Mouse (Mus musculus): ENCODE measurements around the gene Cdc42ep4. TPM values are rescaled to one million over a fixed set of nuclear protein-coding genes. Genes with fewer than 3 reads are reported as not detected.

The Cdc42ep4 gene
- polyA plus RNA-seq, 1 experiment from 2014 or later = 21.9 TPM

DNA sequence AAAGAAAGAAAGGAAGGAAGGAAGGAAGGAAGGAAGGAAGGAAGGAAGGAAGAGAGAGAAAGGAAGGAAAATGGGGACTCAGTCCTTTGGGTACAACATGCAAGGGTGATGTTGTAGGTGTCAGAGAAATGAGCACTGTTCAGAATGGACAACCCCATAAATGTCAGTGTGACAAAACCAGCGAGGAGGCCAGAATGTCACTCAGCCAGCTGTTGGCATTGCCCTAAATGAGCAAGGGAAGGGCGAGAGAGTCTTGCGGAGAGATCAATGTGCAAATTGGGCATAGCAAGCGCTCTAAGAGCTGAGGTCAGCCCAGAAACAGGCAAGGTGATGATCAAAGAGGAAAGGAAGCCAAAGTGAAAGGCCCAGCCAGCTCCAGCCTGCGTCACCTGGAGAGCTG, 21.5 kb upstream of the Cdc42ep4 start:
- ATAC-seq = no peak
- H3K27me3 ChIP-seq (replicated peaks) = peaks cover 13% of the 10 kb centered on the region
- no peak overlapping the region for H3K27ac ChIP-seq
- H3K4me3 ChIP-seq = no peak overlapping the region
- no peak overlapping the region for H3K9ac ChIP-seq
- H3K36me3 ChIP-seq = no peaks in the 10 kb centered on the region
- H3K9me3 ChIP-seq (replicated peaks) = no peaks in the 10 kb centered on the region
- peaks cover 17% of the 10 kb centered on the region for H3K4me1 ChIP-seq
- H3K4me2 ChIP-seq = no peak overlapping the region
- WGBS (ENCODE audit: insufficient replicate concordance) = 84% methylated on average over 5 of the region's 5 CpGs

DNA sequence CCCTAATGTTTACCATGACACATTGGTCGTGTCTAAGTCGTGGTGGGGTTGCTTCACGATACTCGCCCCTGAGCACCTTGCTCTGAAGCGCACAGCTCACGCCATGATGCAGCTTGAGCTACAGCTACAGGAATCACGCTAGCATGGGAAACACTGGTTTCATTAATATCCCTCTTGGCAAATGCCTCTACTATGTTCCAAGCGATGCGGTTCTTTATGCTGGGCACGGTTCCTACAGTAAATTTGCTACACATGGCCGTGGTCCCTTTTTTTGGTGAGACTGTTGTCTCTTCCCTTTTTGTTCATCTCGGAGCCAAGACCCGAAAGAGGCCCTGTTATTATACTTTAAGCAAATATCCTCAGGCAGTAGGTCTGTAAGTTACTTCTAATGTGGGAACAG, 19.5 kb upstream of the Cdc42ep4 start:
- Histone ChIP-seq H3K27ac (no peak overlapping the region), H3K36me3 (no peaks in the 10 kb centered on the region), H3K4me3 (no peak overlapping the region), H3K9me3 (replicated peaks) (no peaks in the 10 kb centered on the region), H3K4me1 (peaks cover 14% of the 10 kb centered on the region), H3K9ac (no peak overlapping the region), H3K27me3 (replicated peaks) (peaks cover 16% of the 10 kb centered on the region), H3K4me2 (no peak overlapping the region)
- 82% methylated on average over 13 of the region's 13 CpGs for WGBS (ENCODE audit: insufficient replicate concordance)
- no peak for ATAC-seq

DNA sequence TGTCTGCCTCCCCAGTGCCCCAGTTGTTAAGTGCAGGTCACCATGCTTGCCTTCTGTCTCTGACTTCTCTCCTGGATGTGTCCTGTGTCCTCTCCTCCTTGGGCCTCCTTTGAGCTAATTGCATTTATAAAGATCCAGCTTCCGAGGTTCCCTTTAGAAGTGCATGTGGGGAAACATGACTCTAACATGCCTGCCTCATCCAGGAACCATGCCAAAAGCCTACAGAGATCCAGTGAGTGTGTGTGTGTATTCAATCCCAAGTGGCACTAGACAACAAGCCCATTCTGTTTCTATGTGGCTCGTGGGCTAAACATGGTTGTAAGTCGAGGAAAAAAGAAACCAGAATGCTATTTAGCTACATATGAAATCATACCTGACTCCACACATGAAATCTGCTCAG, 16.7 kb upstream of the Cdc42ep4 start:
- Histone ChIP-seq H3K4me2 (no peak overlapping the region), H3K27me3 (replicated peaks) (peaks cover 14% of the 10 kb centered on the region), H3K9me3 (replicated peaks) (no peaks in the 10 kb centered on the region), H3K36me3 (no peaks in the 10 kb centered on the region), H3K4me3 (no peak overlapping the region), H3K9ac (no peak overlapping the region), H3K27ac (no peak overlapping the region), H3K4me1 (peaks cover 38% of the 10 kb centered on the region)
- ATAC-seq = no peak
- 49% methylated on average over 3 of the region's 3 CpGs for WGBS (ENCODE audit: insufficient replicate concordance)

DNA sequence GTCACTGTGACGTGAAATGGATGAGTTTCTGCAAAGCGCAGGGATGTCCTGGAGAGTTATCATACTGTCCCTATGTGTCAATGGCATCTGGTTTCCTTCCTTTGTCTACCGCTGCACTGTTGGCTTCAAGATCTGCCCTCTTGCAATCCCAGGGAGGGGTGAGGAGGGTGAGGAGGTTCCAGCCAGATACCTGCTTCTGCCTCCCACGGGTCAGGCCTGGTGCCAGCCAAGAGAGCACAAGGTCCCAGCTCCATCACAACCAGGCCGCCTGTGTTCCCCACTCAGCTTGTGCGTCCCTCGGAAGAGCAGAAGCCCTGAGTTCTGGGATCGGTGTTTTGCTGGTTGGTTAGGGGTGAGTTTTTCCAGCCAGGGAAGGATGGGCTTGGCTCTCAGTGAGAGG, 15.6 kb upstream of the Cdc42ep4 start:
- Histone ChIP-seq H3K9ac (0 out of 2 replicates have a peak overlapping the region, but pooled peaks have one; percentile 20), H3K36me3 (no peaks in the 10 kb centered on the region), H3K4me3 (no peak overlapping the region), H3K4me2 (no peak overlapping the region), H3K4me1 (peaks cover 42% of the 10 kb centered on the region), H3K9me3 (replicated peaks) (no peaks in the 10 kb centered on the region), H3K27ac (no peak overlapping the region), H3K27me3 (replicated peaks) (peaks cover 12% of the 10 kb centered on the region)
- ATAC-seq = no peak
- WGBS (ENCODE audit: insufficient replicate concordance) = 47% methylated on average over 8 of the region's 8 CpGs

DNA sequence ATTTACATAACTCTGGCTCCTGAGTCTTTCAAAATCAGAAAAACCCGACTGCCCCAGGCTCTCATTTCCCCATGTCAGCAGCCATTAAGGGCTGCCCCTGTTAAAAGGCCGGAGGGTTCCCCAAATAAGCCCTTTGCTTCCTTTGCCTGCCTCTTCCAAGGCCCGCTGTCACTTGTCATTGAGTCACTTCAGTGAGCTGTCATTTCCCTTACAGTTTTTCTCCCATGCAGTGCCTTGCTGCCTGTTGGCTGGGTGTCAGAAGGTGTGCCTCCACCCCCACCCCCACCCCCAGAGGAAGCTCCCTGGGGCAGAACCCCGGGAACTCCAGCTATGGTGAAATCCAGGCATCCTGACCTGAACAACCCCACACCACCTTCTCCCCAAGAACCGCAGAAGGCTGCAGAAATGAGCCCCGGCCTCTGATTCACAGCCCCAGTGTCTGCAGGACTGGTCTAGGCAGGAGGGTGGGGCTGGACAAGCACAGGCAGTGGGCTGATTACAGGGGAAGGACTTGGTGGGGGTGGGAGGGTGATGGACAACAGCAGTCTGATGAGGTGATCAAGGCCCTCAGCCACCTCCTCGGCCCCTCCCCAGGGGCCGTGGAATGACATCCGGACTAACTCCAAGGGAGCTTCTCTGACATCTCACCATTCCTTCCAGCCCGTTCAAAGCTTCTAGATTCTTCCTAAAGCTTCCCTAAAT, 14.8 kb upstream of the Cdc42ep4 start:
- Histone ChIP-seq H3K4me2 (no peak overlapping the region), H3K4me3 (no peak overlapping the region), H3K4me1 (peaks cover 42% of the 10 kb centered on the region), H3K9me3 (replicated peaks) (no peaks in the 10 kb centered on the region), H3K36me3 (no peaks in the 10 kb centered on the region), H3K9ac (0 out of 2 replicates have a peak overlapping the region, but pooled peaks have one; percentile 20), H3K27ac (peak overlapping the region; percentile 1; the same call in 1 of the 2 replicates), H3K27me3 (replicated peaks) (peaks cover 18% of the 10 kb centered on the region)
- ATAC-seq = no peak
- 34% methylated on average over 10 of the region's 10 CpGs for WGBS (ENCODE audit: insufficient replicate concordance)

DNA sequence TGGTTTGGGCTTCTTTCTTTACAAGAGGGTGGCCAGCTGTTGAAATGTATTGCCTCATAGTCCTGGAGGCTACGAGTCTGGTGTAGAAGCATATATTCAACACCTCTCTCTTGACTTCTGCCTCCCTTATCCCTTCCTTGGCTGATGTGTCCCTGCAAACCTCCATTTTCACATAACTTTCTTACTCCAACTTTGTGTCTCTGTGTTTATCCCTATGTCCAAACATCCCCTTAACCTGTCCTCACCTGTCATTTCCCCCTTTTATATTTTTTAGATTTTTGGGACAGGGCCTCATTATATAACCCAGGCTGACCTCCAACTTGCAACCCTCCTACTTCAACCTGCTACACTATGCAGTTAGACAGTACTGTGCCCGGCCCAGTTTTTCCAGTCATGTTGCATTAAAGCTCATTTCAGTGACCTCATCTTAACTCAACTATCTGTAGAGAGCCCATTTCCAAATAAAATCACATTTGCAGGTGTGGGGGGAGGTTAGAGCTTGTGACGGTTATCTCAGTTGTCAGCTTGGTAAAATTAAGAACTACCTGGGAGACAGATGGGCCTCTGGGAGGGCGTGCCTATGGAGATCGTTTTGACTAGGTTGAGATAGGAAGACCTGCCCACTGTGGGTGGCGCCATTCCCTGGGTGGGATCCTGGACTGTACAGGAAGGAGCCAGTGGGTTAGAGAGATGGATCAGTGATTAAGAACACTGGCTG, 12.6 kb upstream of the Cdc42ep4 start:
- Histone ChIP-seq H3K4me3 (no peak overlapping the region), H3K27me3 (replicated peaks) (peaks cover 15% of the 10 kb centered on the region), H3K4me1 (peaks cover 42% of the 10 kb centered on the region), H3K9me3 (replicated peaks) (no peaks in the 10 kb centered on the region), H3K4me2 (peak overlapping the region; percentile 15; the same call in 1 of the 2 replicates), H3K36me3 (no peaks in the 10 kb centered on the region), H3K9ac (no peak overlapping the region), H3K27ac (0 out of 2 replicates have a peak overlapping the region, but pooled peaks have one; percentile 17)
- 52% methylated on average over 6 of the region's 6 CpGs for WGBS (ENCODE audit: insufficient replicate concordance)
- ATAC-seq = peak; percentile 80

DNA sequence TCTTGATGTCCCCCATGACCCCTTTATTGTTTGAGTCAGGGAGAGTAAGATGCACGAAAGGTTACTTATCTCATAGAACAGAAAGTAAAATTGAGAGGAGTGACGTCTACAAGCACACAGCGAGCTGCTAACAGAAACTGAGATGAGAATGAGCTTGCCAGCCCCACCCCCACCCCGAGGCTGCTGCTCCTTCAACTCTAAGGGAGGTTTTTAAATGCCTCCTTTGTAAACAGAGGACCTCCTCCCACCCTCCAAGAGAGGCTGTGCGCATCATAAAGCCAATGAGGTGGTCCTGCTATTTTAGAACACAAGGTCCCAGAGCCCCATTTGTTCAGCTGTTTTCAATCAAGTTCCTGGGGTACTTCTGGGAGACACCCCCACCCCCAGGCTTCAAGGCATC, 11.8 kb upstream of the Cdc42ep4 start:
- Histone ChIP-seq H3K9ac (no peak overlapping the region), H3K4me3 (no peak overlapping the region), H3K27me3 (replicated peaks) (peaks cover 12% of the 10 kb centered on the region), H3K36me3 (no peaks in the 10 kb centered on the region), H3K9me3 (replicated peaks) (no peaks in the 10 kb centered on the region), H3K27ac (no peak overlapping the region), H3K4me1 (peaks cover 42% of the 10 kb centered on the region), H3K4me2 (no peak overlapping the region; the same call in none of the 2 replicates)
- ATAC-seq = no peak
- WGBS (ENCODE audit: insufficient replicate concordance) = 21% methylated on average over 5 of the region's 5 CpGs

DNA sequence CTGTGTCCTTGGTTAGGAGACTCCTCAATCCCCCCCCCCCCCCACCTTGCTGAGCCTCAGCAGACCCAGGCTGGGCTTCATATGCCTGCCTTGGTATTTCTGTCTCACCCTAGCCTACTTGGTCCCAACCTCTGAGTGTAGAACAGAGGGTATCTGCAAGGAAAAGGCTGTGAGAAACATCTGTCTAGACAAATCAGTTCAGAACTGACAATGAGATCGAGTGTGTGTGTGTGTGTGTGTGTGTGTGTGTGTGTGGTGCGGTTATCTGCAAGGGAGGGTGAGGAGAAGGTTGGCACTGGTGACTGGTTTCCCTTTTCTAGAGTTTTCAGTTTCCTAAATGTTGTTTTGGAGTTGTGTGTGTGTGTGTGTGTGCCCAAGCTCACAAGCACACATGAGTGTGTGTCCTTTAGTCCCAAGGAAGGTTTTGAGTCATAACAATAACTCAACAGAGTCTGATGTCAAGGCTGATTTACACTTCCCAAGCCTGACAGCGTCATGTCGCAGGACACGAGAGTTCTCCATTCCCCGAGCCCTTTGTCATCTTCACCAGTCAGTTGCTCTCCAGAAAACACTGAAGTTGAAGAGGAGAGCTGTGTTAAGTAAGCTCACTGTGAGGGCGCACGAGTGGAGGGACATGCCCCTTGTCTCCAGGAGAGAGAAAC, 10.6 kb upstream of the Cdc42ep4 start:
- Histone ChIP-seq H3K36me3 (no peaks in the 10 kb centered on the region), H3K27me3 (replicated peaks) (peaks cover 7% of the 10 kb centered on the region), H3K4me2 (no peak overlapping the region), H3K9ac (no peak overlapping the region), H3K27ac (no peak overlapping the region), H3K4me3 (no peak overlapping the region), H3K9me3 (replicated peaks) (no peaks in the 10 kb centered on the region), H3K4me1 (peaks cover 38% of the 10 kb centered on the region)
- WGBS (ENCODE audit: insufficient replicate concordance) = 62% methylated on average over 8 of the region's 8 CpGs
- no peak for ATAC-seq

DNA sequence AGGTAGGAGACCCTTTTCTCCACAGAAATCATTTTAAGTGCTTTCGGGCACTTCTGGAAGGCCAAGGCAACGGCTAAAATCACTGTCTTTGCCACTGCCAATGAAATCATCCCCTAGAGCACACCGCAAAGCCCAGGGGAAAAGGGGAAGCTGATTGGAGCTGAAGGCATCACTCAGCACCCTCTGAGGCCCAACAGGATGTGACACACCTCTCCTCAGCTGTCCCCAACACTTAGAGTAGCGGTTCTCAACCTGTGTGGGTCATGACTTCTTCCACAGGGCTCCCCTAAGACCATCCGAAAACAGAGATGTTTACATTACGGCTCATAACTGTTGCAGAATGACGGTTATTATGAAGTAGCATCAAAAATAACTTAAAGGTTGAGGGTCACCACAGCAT, 10.0 kb upstream of the Cdc42ep4 start:
- Histone ChIP-seq H3K4me2 (no peak overlapping the region), H3K9ac (no peak overlapping the region), H3K27ac (no peak overlapping the region), H3K4me3 (no peak overlapping the region), H3K4me1 (peaks cover 32% of the 10 kb centered on the region), H3K36me3 (no peaks in the 10 kb centered on the region), H3K27me3 (replicated peaks) (peaks cover 7% of the 10 kb centered on the region), H3K9me3 (replicated peaks) (no peaks in the 10 kb centered on the region)
- 55% methylated on average over 7 of the region's 7 CpGs for WGBS (ENCODE audit: insufficient replicate concordance)
- ATAC-seq = no peak

DNA sequence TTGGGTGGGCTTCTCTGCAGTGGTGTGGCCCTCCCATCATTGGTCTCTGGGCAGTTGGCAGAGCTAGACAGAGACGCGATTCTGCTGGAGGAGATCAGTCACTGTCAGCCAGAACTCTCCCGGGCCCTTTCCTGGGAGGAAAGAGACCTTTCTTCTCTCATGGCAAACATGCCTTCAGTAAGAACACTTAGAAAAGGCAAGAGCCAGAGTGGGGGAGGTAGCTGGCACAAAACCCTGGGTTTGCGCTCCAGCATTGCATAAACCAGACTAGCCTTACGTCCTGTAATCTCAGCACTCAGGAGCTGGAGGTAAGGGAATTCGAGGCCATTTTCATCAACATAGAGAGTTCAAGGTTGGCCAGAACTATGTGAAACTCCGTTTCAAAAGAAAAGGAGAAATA, 8.8 kb upstream of the Cdc42ep4 start:
- no peak overlapping the region for H3K27ac ChIP-seq
- no peak overlapping the region for H3K9ac ChIP-seq
- no peaks in the 10 kb centered on the region for H3K36me3 ChIP-seq
- WGBS (ENCODE audit: insufficient replicate concordance) = 62% methylated on average over 7 of the region's 7 CpGs
- H3K9me3 ChIP-seq (replicated peaks) = no peaks in the 10 kb centered on the region
- H3K4me1 ChIP-seq = peaks cover 22% of the 10 kb centered on the region
- no peak for ATAC-seq
- no peak overlapping the region for H3K4me3 ChIP-seq
- no peak overlapping the region for H3K4me2 ChIP-seq
- peaks cover 7% of the 10 kb centered on the region for H3K27me3 ChIP-seq (replicated peaks)

DNA sequence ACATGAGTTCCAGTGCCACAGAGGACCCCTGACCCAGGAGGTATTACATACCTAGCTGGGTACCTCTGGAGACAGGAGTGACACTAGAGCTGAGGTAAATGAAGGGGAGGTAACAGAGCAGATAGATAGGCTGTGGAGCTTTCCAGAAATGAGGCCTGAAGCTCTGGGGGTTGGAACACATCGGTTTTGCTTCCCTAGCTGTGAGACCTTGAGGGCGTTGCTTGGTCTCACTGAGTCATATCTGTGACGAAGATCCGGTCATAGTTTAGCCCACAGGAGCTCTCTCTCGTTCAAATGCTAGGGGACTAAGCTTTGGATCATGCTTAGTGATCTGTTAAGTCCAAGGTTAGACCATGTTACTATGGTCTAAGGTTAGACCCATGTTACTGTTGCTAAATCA, 7.2 kb upstream of the Cdc42ep4 start:
- Histone ChIP-seq H3K9ac (no peak overlapping the region), H3K36me3 (no peaks in the 10 kb centered on the region), H3K27ac (no peak overlapping the region), H3K4me1 (peaks cover 8% of the 10 kb centered on the region), H3K4me2 (no peak overlapping the region), H3K4me3 (no peak overlapping the region), H3K9me3 (replicated peaks) (no peaks in the 10 kb centered on the region), H3K27me3 (replicated peaks) (peaks cover 7% of the 10 kb centered on the region)
- WGBS (ENCODE audit: insufficient replicate concordance) = 69% methylated on average over 5 of the region's 5 CpGs
- ATAC-seq = no peak

DNA sequence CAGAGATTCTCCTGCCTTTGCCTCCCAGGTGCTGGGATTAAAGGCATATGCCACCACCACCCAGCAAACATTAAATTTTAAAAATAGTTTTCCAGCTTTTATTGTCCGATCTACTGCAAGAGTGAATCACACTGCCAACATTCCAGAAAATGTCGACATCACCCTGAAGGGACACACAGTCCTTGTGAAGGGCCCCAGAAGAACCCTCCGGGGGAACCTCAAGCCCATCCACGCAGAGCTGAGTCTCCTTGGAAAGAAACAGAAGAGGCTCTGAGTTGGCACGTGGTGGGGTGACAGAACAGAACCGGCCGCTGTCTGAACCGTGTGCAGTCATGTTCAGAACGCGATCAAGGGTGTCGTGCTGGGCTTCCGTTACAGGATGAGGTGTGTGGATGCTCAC, 4.9 kb upstream of the Cdc42ep4 start:
- no peak overlapping the region for H3K9ac ChIP-seq
- H3K4me1 ChIP-seq = peaks cover 11% of the 10 kb centered on the region
- H3K4me2 ChIP-seq = no peak overlapping the region
- ATAC-seq = no peak
- no peaks in the 10 kb centered on the region for H3K9me3 ChIP-seq (replicated peaks)
- H3K27me3 ChIP-seq (replicated peaks) = peaks cover 3% of the 10 kb centered on the region
- 86% methylated on average over 12 of the region's 12 CpGs for WGBS (ENCODE audit: insufficient replicate concordance)
- H3K4me3 ChIP-seq = no peak overlapping the region
- no peaks in the 10 kb centered on the region for H3K36me3 ChIP-seq
- H3K27ac ChIP-seq = no peak overlapping the region
